Mouse (Mus musculus): ENCODE data around the gene A4gnt.
"Not testable (repeated sequence)": the region's sequence is repeated elsewhere in the genome, so short reads cannot be mapped to it uniquely, and the experiment has no call there.

A4gnt gene

DNA sequence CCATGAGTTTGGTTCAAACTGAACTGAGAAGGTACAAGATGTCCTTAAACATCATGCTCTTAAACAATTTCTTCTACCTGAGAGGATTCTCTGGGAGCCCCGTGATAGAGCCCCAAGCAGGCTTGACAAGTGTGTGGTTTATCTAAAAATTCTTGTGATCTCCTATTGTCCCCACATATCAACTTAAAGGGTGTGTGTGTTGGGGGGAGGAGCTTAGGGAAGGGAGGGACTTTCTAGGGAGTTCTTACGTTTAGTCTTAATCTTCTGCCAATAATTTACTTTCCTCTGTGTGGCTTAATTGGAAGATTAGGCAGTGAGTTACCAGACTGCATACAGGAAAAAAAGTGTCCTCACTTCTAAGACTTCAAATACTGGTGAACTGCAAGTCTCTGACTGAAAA lies at the start of gene A4gnt:
A4gnt (plus strand) TSS at position 301 of the 400 bp plus-strand sequence.
- DNase-seq (ENCODE audit: low spot score in 2 of 2) = no peak

DNA sequence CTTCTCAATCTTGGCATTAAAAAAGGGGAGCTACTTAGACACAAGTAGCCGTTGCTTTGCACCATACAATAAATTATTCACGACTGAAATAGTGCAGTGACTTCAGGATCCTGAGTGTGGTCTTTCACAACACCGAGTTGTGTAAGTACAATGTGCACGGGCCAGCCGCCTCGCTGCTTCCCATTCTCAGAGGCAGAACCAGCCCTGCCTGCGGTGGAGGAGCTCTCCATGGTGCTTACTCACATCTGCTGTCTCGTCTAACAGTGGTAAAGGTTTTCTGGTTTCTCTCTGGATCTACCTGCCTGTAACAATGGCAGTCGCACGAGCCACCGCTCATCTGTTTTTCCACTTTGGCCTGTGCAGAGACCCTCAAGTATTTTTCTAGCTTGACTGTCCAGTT lies 48.6 kb upstream of the A4gnt start:
- DNase-seq (ENCODE audit: low spot score in 2 of 2) = peak; percentile 56 to 57

- DNase-seq (ENCODE audit: low spot score in 2 of 2) = no peak
These were observed 44.3 kb upstream of the A4gnt start for GRCm38 (mm10) chr9:99568023-99568346.

GRCm38 (mm10) chr9:99568347-99569070 lies 43.8 kb upstream of the A4gnt start, which contains the start of gene Armc8:
Armc8 (minus strand) TSS chr9:99568899.
- DNase-seq (ENCODE audit: low spot score in 2 of 2) = peak; percentile 90 to 92

DNA sequence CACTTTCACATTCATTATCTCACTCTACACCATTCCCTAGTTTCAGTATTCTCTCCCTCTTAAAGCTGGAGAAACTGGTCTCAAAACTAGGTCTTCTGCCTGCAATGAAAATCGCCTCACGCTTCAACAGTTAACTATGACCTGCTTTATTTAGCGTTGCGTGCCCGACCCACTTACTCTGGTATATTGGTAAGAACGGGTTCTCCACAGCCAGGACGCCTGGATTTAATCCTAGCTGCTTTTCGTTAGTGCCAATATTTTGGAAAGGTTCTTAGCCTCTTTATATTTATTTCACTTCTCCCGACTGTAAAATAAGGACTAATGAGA lies 43.3 kb upstream of the A4gnt start:
- no peak for DNase-seq (ENCODE audit: low spot score in 2 of 2)

GRCm38 (mm10) chr9:99575677-99576480 lies 36.4 kb upstream of the A4gnt start, which contains the start of gene Dbr1:
Dbr1 (plus strand) TSS chr9:99575799.
- peak; percentile 89 to 92 for DNase-seq (ENCODE audit: low spot score in 2 of 2)

GRCm38 (mm10) chr9:99580655-99581054 lies 31.6 kb upstream of the A4gnt start:
- DNase-seq (ENCODE audit: low spot score in 2 of 2) = peak; percentile 6 to 30

- DNase-seq (ENCODE audit: low spot score in 2 of 2) = peak in 1 of 2 experiments; percentile 13
These were observed 24.6 kb upstream of the A4gnt start for GRCm38 (mm10) chr9:99587505-99588202.

GRCm38 (mm10) chr9:99591144-99591543 lies 21.2 kb upstream of the A4gnt start:
- DNase-seq (ENCODE audit: low spot score in 2 of 2) = no peak

- not testable (repeated sequence) for DNase-seq (ENCODE audit: low spot score in 2 of 2)
These were observed 13.2 kb upstream of the A4gnt start for GRCm38 (mm10) chr9:99599127-99599526.

- no peak for DNase-seq (ENCODE audit: low spot score in 2 of 2)
These were observed 8.7 kb upstream of the A4gnt start for GRCm38 (mm10) chr9:99603566-99603965.

DNA sequence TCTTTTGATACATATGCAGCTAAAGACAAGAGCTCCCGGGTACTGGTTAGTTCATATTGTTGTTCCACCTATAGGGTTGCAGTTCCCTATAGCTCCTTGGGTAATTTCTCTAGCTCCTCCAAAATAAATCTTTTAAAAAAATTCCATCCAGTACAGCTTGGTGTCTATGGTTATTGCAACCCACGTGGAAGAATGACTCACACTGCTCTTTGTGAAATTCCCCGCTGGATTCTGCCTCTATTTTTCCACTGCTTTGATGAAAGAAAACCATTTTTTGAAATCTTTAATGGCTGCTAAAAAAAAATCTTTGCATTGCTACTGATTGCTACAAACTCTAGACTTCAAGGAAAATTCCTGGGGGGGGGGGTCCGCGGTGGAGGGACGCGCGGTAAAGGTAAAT lies 7.4 kb downstream of the A4gnt start:
- no peak for DNase-seq (ENCODE audit: low spot score in 2 of 2)

- DNase-seq (ENCODE audit: low spot score in 2 of 2) = no peak
These were observed 7.9 kb downstream of the A4gnt start for GRCm38 (mm10) chr9:99620196-99620595.

DNA sequence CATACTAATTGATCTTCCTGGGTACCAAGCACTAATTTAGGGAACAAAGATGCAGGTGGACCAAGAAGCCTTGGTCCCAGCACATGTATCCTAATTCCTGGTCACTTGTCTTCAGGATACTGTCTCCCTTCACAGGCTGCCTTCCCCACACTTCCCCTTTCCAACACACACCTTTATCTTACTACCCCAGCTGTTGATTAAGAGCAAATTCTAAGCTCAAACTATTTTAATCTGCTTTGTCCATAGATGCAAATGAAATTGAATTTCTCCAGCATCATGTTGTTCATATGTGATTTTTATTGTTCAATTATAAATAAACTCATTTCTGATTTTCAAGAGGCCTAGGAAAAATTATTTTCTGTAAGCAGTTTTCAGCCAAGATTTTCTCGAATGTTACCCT lies 9.7 kb downstream of the A4gnt start:
- no peak for DNase-seq (ENCODE audit: low spot score in 2 of 2)

- DNase-seq (ENCODE audit: low spot score in 2 of 2) = no peak
These were observed 10.7 kb downstream of the A4gnt start for GRCm38 (mm10) chr9:99622966-99623365.

GRCm38 (mm10) chr9:99624117-99624516 lies 11.8 kb downstream of the A4gnt start:
- peak in 1 of 2 experiments; percentile 11 for DNase-seq (ENCODE audit: low spot score in 2 of 2)

DNA sequence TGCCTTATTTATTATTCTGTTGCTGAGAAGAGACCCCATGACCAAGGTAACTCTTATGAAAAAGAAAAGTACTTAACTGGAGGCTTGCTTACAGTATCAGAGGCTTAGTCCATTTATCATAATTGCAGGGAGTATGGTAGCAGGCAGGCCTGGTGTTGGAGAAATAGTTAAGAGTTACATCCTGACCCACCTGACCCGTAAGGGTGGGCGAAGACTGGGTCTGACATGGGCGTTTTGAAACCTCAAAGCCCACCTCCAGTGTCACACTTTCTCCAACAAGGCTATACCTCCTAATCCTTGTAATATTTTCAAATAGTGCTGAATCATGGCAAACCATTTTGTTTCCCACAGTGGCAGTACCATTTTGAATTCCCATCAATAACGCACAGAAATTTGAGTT lies 16.3 kb downstream of the A4gnt start:
- no peak for DNase-seq (ENCODE audit: low spot score in 2 of 2)

GRCm38 (mm10) chr9:99629281-99630011 lies 17.1 kb downstream of the A4gnt start, which contains the start of gene Dzip1l:
Dzip1l (plus strand) TSS chr9:99629496.
- DNase-seq (ENCODE audit: low spot score in 2 of 2) = no peak

GRCm38 (mm10) chr9:99630071-99630470 lies 17.8 kb downstream of the A4gnt start:
- no peak for DNase-seq (ENCODE audit: low spot score in 2 of 2)

- no peak for DNase-seq (ENCODE audit: low spot score in 2 of 2)
These were observed 18.3 kb downstream of the A4gnt start for GRCm38 (mm10) chr9:99630528-99631125.

- no peak for DNase-seq (ENCODE audit: low spot score in 2 of 2)
These were observed 19.5 kb downstream of the A4gnt start for GRCm38 (mm10) chr9:99631781-99632180.

Measured in spleen, postnatal 36 days (tissue).